Mouse (Mus musculus): ENCODE results near the gene Ppm1m.

- TF ChIP-seq CTCF (conservative IDR thresholded peaks at IDR 0.05; ENCODE audit: insufficient read depth, insufficient read length, low read depth, low read length) (no peak), POLR2A (IDR thresholded peaks at IDR 0.05; ENCODE audit: low read depth, low read length) (no peak)
Measured at GRCm38 (mm10) chr9:106176769-106177168, 22.8 kb downstream of the Ppm1m start.

Data from kidney, adult 2 months (tissue).